Mouse (Mus musculus): ENCODE data around the gene Nt5dc3.

DNA sequence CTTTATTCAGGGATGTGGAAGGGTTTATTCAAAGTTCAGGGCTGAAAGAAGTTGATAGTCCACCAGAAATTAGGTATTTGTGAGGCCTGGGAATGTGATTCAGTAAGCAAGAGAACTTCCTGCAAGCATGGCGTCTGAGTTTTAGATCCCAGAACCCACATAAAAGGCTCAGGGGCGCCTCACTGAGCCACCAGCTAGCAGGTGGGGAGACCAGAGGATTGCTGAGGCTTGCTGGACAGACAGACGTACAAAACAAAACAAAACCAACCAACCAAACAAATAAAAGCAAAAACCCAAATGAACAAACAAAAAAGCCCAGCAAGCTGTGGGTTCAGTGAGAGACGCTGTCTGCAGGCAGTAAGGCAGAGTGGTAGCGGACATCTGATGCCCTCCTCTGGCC, 3.9 kb downstream of the Nt5dc3 start:
- TF ChIP-seq CTCF (IDR thresholded peaks at IDR 0.05; ENCODE audit: extremely low read depth, insufficient read depth, low read length) = no peak
- TF ChIP-seq POLR2A (IDR thresholded peaks at IDR 0.05; ENCODE audit: extremely low read depth, insufficient read depth, low read length) = no peak
